Mouse (Mus musculus) CD4-positive naive resting alpha-beta T cell, adult 57 days (primary cell): ENCODE results near the gene Ear1. TPM values are rescaled to one million over a fixed set of nuclear protein-coding genes. Genes with fewer than 3 reads are reported as not detected.

Experiments
- total RNA-seq: library from RNA; stranded (reverse); gene quantifications from one replicate; pipeline ENCODE4 v1.2.4, GENCODE M21; 2023

Ear1 gene
- total RNA-seq = not detected

GRCm38 (mm10) chr14:43875417-43875816 is at the start of gene Ear1:
Gene Ear1, minus strand, starts transcription at chr14:43875517.

GRCm38 (mm10) chr14:43924688-43925403 is 49.5 kb upstream of the Ear1 start, which contains the start of gene Gm8113:
Gene Gm8113, plus strand, starts transcription at chr14:43925390.

DNA sequence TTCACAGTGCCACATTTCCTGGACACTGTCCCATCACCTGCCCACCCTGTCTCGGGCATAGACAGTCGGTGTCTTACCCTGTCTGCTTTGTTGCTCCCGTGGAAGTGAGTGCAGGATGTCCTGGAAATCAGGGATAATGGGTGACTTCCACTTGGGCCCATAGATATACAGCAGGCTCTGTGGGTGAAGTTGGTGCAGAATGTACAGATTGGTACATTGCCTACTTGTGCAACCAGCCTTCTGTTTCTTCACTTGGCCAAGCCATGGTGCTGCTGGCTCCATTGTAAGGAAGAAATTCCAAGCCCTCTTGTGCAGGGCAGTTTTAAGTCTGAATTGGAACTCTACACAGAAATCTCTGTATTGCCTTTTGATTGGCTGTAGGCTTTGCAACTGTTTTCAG is 48.1 kb upstream of the Ear1 start, which contains the start of gene Ear10:
Gene Ear10 (minus strand): TSS at position 101 of the 400 bp plus-strand sequence.

DNA sequence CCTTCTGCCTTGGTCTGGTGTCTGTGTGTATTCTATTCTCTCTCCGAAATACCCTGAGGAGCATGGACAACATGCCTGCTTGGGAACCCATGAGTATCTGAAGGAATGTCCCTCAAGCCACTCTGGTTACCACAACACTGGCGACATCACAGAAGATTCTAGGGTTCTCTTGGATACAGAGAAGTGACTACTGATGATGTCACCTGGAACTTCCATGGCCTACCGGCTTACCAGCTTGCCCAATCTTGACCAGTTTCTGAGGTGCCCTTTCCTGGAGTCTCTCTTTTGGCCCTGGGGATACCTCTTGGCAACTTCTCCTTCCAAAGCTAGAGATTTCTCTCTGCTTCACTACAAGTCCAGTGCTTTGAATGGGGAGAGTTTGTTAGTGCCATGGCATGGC is 90.7 kb downstream of the Ear1 start, which contains the start of gene Gm8180:
Gene Gm8180 (minus strand): TSS at position 101 of the 400 bp plus-strand sequence.

Other genes with a start within 250 kb of the Ear1 start
- not detected for gene Gm8165, start 198.3 kb downstream of the Ear1 start, total RNA-seq
- gene Gm7324, start 177.7 kb downstream of the Ear1 start, total RNA-seq = 0.83 TPM
- gene Gm16506, start 148.0 kb downstream of the Ear1 start, total RNA-seq = not detected
- gene Gm6526, start 127.7 kb downstream of the Ear1 start, total RNA-seq = not detected
- gene Gm8180, start 90.8 kb downstream of the Ear1 start, total RNA-seq = not detected
- gene Ear10, start 48.0 kb upstream of the Ear1 start, total RNA-seq = not detected
- not detected for gene Gm8113, start 49.9 kb upstream of the Ear1 start, total RNA-seq
- gene Ang5, start 81.6 kb upstream of the Ear1 start, total RNA-seq = not detected
- not detected for gene Ang6, start 126.8 kb upstream of the Ear1 start, total RNA-seq
- 1.3 TPM for gene Ear2, start 227.1 kb upstream of the Ear1 start, total RNA-seq
- gene Gm3327, start 248.3 kb upstream of the Ear1 start, total RNA-seq = not detected